Mouse (Mus musculus): ENCODE measurements around the gene Nrip1. TPM values are rescaled to one million over a fixed set of nuclear protein-coding genes. Genes with fewer than 3 reads are reported as not detected.

Gene Nrip1
- polyA plus RNA-seq, 1 experiment from 2014 or later, result 29.0 TPM

DNA sequence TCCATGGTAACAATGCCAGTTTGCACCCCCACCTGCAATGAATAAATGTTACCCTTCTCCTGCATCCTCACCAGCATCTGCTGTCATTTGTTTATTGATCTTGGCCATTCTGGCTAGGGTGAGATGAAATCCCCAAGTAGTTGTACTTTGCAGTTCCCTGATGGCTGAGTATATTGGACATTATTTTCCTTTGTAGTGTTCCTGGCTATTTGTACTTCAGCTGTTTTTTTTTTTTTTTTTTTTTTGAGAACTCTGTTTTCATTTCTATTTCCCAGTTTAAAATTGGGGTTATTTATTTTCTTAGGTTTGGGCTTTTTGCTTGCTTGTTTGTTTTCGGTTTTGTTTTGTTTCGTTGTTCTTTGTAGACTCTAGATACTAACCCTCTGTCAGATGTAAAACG lies 19.6 kb upstream of the Nrip1 start:
- no peaks in the 10 kb centered on the region for H3K4me1 ChIP-seq (ENCODE audit: control insufficient read depth, insufficient read depth, low read length)
- no peaks in the 10 kb centered on the region for H3K27me3 ChIP-seq (ENCODE audit: control insufficient read depth, insufficient read depth, low read length)
- DNase-seq (ENCODE audit: low spot score), result no peak
- H3K4me2 ChIP-seq (ENCODE audit: low read depth, low read length), result no peak overlapping the region
- H3K4me3 ChIP-seq (ENCODE audit: low read depth, low read length), result no peak overlapping the region
- H3K9me3 ChIP-seq (replicated peaks; ENCODE audit: control insufficient read depth, low read length), result no peaks in the 10 kb centered on the region
- ATAC-seq (replicated peaks; ENCODE audit: insufficient number of reproducible peaks, low FRiP score, low TSS enrichment, low read depth), result no peak
- no peaks in the 10 kb centered on the region for H3K36me3 ChIP-seq (replicated peaks; ENCODE audit: control insufficient read depth, insufficient read depth, low read depth, low read length)
- H3K9ac ChIP-seq (replicated peaks; ENCODE audit: low read length), result no peak overlapping the region
- WGBS, result 78% methylated on average over 3 of the region's 3 CpGs
- no peak overlapping the region for H3K27ac ChIP-seq (replicated peaks; ENCODE audit: low read depth, low read length)

DNA sequence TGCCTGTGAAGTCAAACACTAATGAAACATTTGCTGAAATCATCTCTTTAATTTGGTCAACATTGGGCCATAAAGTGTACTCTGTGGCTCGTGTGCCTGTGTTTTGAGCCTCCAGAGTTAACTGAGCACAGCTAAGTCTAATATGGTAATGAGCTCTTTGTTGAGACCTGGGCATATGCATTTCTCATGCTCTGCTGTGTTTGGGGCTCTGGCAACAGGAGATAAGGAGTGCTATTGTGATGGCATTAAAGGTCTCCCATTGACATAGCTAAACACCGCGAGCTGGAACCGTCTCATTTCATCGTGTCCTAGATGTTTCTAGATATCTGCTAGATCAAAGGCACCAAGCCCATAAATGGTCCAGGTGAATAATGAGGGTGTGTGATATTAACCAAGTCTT lies 12.9 kb upstream of the Nrip1 start:
- no peak overlapping the region for H3K9ac ChIP-seq (replicated peaks; ENCODE audit: low read length)
- H3K4me1 ChIP-seq (ENCODE audit: control insufficient read depth, insufficient read depth, low read length), result no peaks in the 10 kb centered on the region
- H3K27ac ChIP-seq (replicated peaks; ENCODE audit: low read depth, low read length), result no peak overlapping the region
- no peak overlapping the region for H3K4me3 ChIP-seq (ENCODE audit: low read depth, low read length)
- H3K9me3 ChIP-seq (replicated peaks; ENCODE audit: control insufficient read depth, low read length), result no peaks in the 10 kb centered on the region
- H3K27me3 ChIP-seq (ENCODE audit: control insufficient read depth, insufficient read depth, low read length), result no peaks in the 10 kb centered on the region
- no peak for DNase-seq (ENCODE audit: low spot score)
- 71% methylated on average over 5 of the region's 5 CpGs for WGBS
- no peak overlapping the region for H3K4me2 ChIP-seq (ENCODE audit: low read depth, low read length)
- no peaks in the 10 kb centered on the region for H3K36me3 ChIP-seq (replicated peaks; ENCODE audit: control insufficient read depth, insufficient read depth, low read depth, low read length)
- no peak for ATAC-seq (replicated peaks; ENCODE audit: insufficient number of reproducible peaks, low FRiP score, low TSS enrichment, low read depth)

DNA sequence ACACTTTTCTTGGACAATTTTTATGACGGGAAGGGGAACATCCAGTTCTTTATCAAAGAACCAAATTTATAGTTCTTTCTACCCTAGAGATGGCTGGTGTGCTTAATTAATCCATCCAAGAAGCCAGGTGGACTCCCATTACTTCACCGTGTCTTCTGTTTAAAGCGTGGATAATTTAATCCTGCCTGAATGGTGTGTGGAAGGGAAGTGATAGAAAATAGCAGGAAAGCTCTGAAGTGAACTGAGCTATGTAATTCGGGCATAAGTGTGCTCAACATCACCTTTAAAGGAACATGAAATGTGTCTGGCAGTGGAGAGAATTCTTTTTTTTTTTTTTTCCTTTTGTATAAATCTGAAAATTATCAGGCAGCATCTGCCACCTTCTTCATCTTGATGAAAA lies 12.4 kb upstream of the Nrip1 start:
- no peaks in the 10 kb centered on the region for H3K27me3 ChIP-seq (ENCODE audit: control insufficient read depth, insufficient read depth, low read length)
- H3K27ac ChIP-seq (replicated peaks; ENCODE audit: low read depth, low read length), result no peak overlapping the region
- no peaks in the 10 kb centered on the region for H3K36me3 ChIP-seq (replicated peaks; ENCODE audit: control insufficient read depth, insufficient read depth, low read depth, low read length)
- WGBS, result 72% methylated on average over 4 of the region's 4 CpGs
- no peak for DNase-seq (ENCODE audit: low spot score)
- H3K4me2 ChIP-seq (ENCODE audit: low read depth, low read length), result no peak overlapping the region
- H3K4me3 ChIP-seq (ENCODE audit: low read depth, low read length), result no peak overlapping the region
- H3K4me1 ChIP-seq (ENCODE audit: control insufficient read depth, insufficient read depth, low read length), result no peaks in the 10 kb centered on the region
- H3K9me3 ChIP-seq (replicated peaks; ENCODE audit: control insufficient read depth, low read length), result no peaks in the 10 kb centered on the region
- no peak for ATAC-seq (replicated peaks; ENCODE audit: insufficient number of reproducible peaks, low FRiP score, low TSS enrichment, low read depth)
- no peak overlapping the region for H3K9ac ChIP-seq (replicated peaks; ENCODE audit: low read length)

GRCm38 (mm10) chr16:76377211-76377610 lies 3.6 kb upstream of the Nrip1 start:
- ATAC-seq (replicated peaks; ENCODE audit: insufficient number of reproducible peaks, low FRiP score, low TSS enrichment, low read depth), result no peak
- no peak overlapping the region for H3K4me3 ChIP-seq (ENCODE audit: low read depth, low read length)
- no peaks in the 10 kb centered on the region for H3K4me1 ChIP-seq (ENCODE audit: control insufficient read depth, insufficient read depth, low read length)
- DNase-seq (ENCODE audit: low spot score), result no peak
- H3K27me3 ChIP-seq (ENCODE audit: control insufficient read depth, insufficient read depth, low read length), result no peaks in the 10 kb centered on the region
- H3K9me3 ChIP-seq (replicated peaks; ENCODE audit: control insufficient read depth, low read length), result no peaks in the 10 kb centered on the region
- no peak overlapping the region for H3K9ac ChIP-seq (replicated peaks; ENCODE audit: low read length)
- no peaks in the 10 kb centered on the region for H3K36me3 ChIP-seq (replicated peaks; ENCODE audit: control insufficient read depth, insufficient read depth, low read depth, low read length)
- H3K27ac ChIP-seq (replicated peaks; ENCODE audit: low read depth, low read length), result no peak overlapping the region
- no peak overlapping the region for H3K4me2 ChIP-seq (ENCODE audit: low read depth, low read length)
- WGBS, result 94% methylated on average over 3 of the region's 3 CpGs

GRCm38 (mm10) chr16:76376661-76377060 lies 3.0 kb upstream of the Nrip1 start:
- Histone ChIP-seq H3K9me3 (replicated peaks; ENCODE audit: control insufficient read depth, low read length) (no peaks in the 10 kb centered on the region), H3K4me2 (ENCODE audit: low read depth, low read length) (no peak overlapping the region), H3K4me1 (ENCODE audit: control insufficient read depth, insufficient read depth, low read length) (no peaks in the 10 kb centered on the region), H3K36me3 (replicated peaks; ENCODE audit: control insufficient read depth, insufficient read depth, low read depth, low read length) (no peaks in the 10 kb centered on the region), H3K27ac (replicated peaks; ENCODE audit: low read depth, low read length) (no peak overlapping the region), H3K27me3 (ENCODE audit: control insufficient read depth, insufficient read depth, low read length) (no peaks in the 10 kb centered on the region), H3K4me3 (ENCODE audit: low read depth, low read length) (no peak overlapping the region), H3K9ac (replicated peaks; ENCODE audit: low read length) (no peak overlapping the region)
- WGBS, result 94% methylated on average over 8 of the region's 8 CpGs
- ATAC-seq (replicated peaks; ENCODE audit: insufficient number of reproducible peaks, low FRiP score, low TSS enrichment, low read depth) (no peak), DNase-seq (ENCODE audit: low spot score) (no peak)

DNA sequence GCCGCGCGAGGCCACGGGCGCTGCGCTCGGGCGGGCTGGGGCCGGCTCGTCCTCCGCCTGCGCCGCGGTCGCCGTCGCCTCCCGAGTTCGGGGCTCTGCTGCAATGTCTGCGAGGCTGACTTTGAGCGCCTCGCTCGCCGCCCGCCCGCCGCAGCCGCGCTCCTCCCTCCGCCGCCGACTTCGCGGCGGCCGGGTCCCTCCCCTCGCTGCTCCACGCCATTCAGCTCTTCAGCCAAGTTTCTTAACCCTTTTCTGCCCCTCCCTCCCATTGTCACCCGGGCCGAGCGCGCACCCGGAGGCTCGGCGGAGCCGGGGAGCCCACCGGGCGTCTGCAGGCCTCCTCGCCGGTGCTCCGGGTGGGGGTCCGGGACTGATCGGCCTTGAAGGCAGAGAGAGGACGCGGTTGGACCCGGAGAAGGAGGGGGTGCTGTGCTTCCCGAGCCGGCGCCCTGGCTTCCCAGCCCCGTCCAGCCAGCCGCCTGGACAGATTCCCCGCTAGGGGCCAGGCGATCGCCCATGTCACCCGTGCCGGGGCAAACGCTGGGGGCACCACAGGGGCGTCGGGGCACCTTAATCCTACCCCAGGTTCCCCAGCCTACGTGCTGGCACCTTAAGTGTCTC lies 576 bp downstream of the Nrip1 start:
- peak overlapping the region; percentile 95 for H3K4me3 ChIP-seq (ENCODE audit: low read depth, low read length)
- H3K27ac ChIP-seq (replicated peaks; ENCODE audit: low read depth, low read length), result peak overlapping the region; percentile 99
- DNase-seq (ENCODE audit: low spot score) (peak; percentile 91), ATAC-seq (replicated peaks; ENCODE audit: insufficient number of reproducible peaks, low FRiP score, low TSS enrichment, low read depth) (peak; percentile 91)
- peak overlapping the region; percentile 71 for H3K4me2 ChIP-seq (ENCODE audit: low read depth, low read length)
- H3K4me1 ChIP-seq (ENCODE audit: control insufficient read depth, insufficient read depth, low read length), result no peaks in the 10 kb centered on the region
- no peaks in the 10 kb centered on the region for H3K27me3 ChIP-seq (ENCODE audit: control insufficient read depth, insufficient read depth, low read length)
- WGBS, result 0% methylated on average over 52 of the region's 70 CpGs
- H3K9ac ChIP-seq (replicated peaks; ENCODE audit: low read length), result peak overlapping the region; percentile 98
- no peaks in the 10 kb centered on the region for H3K36me3 ChIP-seq (replicated peaks; ENCODE audit: control insufficient read depth, insufficient read depth, low read depth, low read length)
- no peaks in the 10 kb centered on the region for H3K9me3 ChIP-seq (replicated peaks; ENCODE audit: control insufficient read depth, low read length)

GRCm38 (mm10) chr16:76372045-76372940 lies 1.3 kb downstream of the Nrip1 start:
- Histone ChIP-seq H3K36me3 (replicated peaks; ENCODE audit: control insufficient read depth, insufficient read depth, low read depth, low read length) (no peaks in the 10 kb centered on the region), H3K4me2 (ENCODE audit: low read depth, low read length) (peak overlapping the region; percentile 64), H3K27me3 (ENCODE audit: control insufficient read depth, insufficient read depth, low read length) (no peaks in the 10 kb centered on the region), H3K9ac (replicated peaks; ENCODE audit: low read length) (peak overlapping the region; percentile 98), H3K27ac (replicated peaks; ENCODE audit: low read depth, low read length) (peak overlapping the region; percentile 99), H3K9me3 (replicated peaks; ENCODE audit: control insufficient read depth, low read length) (no peaks in the 10 kb centered on the region), H3K4me3 (ENCODE audit: low read depth, low read length) (peak overlapping the region; percentile 95), H3K4me1 (ENCODE audit: control insufficient read depth, insufficient read depth, low read length) (no peaks in the 10 kb centered on the region)
- under 1% methylated on average over 47 of the region's 102 CpGs for WGBS
- DNase-seq (ENCODE audit: low spot score) (peak; percentile 71), ATAC-seq (replicated peaks; ENCODE audit: insufficient number of reproducible peaks, low FRiP score, low TSS enrichment, low read depth) (peak; percentile 43)

GRCm38 (mm10) chr16:76371614-76371917 lies 2.1 kb downstream of the Nrip1 start:
- Histone ChIP-seq H3K4me3 (ENCODE audit: low read depth, low read length) (peak overlapping the region; percentile 95), H3K27me3 (ENCODE audit: control insufficient read depth, insufficient read depth, low read length) (no peaks in the 10 kb centered on the region), H3K9ac (replicated peaks; ENCODE audit: low read length) (peak overlapping the region; percentile 98), H3K4me2 (ENCODE audit: low read depth, low read length) (peak overlapping the region; percentile 64), H3K9me3 (replicated peaks; ENCODE audit: control insufficient read depth, low read length) (no peaks in the 10 kb centered on the region), H3K4me1 (ENCODE audit: control insufficient read depth, insufficient read depth, low read length) (no peaks in the 10 kb centered on the region), H3K36me3 (replicated peaks; ENCODE audit: control insufficient read depth, insufficient read depth, low read depth, low read length) (no peaks in the 10 kb centered on the region), H3K27ac (replicated peaks; ENCODE audit: low read depth, low read length) (peak overlapping the region; percentile 99; the same call in 1 of the 2 replicates)
- DNase-seq (ENCODE audit: low spot score), result no peak
- ATAC-seq (replicated peaks; ENCODE audit: insufficient number of reproducible peaks, low FRiP score, low TSS enrichment, low read depth), result no peak
- 3% methylated on average over 7 of the region's 7 CpGs for WGBS
